Mouse (Mus musculus) mature B cell (primary cell): ENCODE measurements around the gene Cx3cl1.

Experiments used
- in situ Hi-C: fragments of 300-500 bp; cut with MboI; formaldehyde crosslinking; loops from 2 replicates; pipeline ENCODE4 v1.14.3; 2019

Gene Cx3cl1

DNA sequence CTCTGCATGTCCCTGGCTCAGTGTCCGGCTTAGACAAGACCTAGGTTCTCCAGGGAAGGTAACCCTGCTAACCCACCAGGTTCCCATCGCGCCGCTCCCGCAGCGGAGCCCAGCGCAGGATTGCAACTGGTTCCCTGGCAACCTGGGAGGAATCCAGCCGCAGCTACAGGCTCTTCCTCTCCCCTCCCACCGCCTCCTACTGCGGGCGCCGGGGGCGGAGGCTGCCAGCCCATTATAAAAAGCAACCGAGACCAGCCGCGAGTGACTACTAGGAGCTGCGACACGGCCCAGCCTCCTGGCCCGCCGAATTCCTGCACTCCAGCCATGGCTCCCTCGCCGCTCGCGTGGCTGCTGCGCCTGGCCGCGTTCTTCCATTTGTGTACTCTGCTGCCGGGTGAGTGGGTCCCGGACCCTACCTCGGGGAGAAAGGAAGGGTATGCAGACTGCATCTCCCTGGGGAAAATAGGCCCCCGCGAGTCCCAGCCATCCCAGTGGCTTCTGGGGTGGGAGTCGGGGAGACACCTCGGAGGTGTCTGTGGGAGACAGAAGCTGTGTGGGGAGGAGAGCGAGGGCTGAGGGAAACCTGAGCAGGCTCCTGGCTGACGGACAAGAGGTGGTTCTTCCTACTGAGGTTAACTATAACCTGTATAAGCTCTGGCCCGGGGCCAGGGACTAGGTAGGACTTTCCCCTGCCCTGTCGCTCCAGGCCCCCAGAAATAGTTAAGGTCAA lies at the start of gene Cx3cl1:
Cx3cl1 (plus strand) TSS at position 69 of the 730 bp plus-strand sequence.
- in situ Hi-C loops, result no loop called here

DNA sequence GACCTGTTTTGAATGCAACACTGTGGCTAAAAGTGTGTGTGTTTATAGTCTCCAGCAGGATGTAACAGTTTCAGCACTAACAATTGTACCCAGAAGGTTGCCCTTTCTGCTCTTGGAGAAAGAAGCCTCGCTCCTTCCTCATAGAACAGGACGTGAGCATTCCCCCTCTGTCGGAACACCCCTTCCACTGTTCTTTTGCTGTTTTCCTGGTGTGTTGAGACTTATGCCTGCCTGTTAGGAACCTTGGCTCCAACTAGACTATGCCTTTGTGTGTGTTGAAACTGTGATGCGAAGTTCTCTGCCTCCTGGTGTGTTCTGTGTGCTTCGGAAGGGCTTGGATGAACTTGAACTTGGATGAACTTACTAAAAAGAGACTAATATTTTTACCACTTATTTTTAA lies 45.8 kb upstream of the Cx3cl1 start:
- in situ Hi-C loops, result no loop called here

DNA sequence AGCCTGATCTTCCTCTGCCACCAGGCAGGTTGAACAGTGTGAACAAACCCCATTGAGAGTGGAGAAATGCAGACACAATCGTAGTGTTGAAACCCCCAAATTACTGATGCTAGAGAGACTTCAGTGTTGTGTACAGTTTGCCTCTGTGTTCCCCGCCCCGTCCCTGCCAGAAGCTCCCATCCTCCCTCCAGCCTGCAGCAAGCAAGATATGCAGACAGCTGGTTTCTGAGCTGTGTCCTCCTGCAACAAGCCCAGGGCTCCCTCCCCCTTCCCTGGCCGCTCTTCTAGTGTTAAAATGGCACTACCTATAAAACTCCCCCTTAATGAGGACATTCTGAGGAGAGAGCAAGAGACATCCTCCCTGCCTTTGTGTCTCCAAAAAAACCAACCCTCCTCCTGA lies 42.5 kb upstream of the Cx3cl1 start:
- in situ Hi-C loops, result no loop called here

DNA sequence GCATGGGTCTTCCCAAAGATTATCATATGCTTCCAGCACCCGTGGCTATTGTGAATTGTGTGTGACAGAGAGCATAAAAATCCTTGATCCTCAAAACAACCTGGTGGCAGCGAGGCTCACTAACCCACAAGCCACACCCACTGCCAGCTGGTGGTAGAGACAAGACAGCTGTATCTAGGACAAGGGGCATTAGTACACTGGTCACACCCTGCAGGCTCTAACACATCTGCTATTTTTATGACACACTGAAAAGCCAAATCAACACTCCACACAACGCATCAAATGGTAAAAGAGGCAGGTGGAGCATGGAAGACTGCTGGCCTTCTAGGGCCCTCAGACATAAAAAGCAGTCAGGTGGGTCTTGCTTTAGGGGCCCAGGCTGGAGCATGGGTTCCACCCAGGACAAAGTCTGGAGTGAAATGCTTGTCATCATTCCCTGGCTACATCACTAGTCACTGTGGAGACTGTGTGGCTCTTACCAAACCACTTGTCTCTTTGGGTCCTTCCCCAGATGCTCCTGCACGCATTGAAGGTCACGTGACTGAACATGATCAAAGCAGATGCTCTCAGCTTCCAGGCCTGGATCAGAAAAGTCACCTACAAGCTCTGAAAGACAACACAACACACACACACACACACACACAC lies 37.9 kb upstream of the Cx3cl1 start:
- in situ Hi-C loops, result no loop called here

DNA sequence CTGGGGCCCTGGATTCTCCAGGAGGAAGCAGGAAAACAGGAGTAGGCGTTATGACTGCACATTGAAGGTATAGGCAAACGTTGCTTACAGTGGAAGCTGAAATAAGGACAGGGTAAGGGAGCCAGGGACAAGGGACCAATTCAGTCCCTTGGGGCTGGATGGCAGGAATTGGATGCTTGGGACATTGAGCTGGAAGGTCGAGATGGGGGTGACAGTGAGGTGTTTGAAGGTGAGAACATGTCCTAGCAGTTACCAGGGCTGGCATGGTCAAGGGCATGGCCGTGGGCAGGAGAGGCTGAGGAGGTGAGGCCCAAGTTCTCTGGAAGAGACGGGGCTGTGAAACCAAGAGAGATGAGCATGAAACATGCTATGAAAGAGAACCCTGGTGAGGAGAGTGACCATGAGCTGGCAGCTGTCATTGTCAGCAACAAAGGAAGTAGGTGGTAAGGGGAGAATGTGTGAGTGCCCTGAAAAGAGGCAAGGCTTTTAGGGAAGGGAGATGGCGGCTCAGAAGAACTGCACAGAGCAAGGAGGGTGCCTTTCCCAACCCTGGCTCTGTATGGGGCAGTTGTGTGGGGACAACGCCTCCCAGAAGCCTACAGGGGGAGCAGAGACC lies 37.0 kb upstream of the Cx3cl1 start:
- in situ Hi-C loops, result no loop called here

DNA sequence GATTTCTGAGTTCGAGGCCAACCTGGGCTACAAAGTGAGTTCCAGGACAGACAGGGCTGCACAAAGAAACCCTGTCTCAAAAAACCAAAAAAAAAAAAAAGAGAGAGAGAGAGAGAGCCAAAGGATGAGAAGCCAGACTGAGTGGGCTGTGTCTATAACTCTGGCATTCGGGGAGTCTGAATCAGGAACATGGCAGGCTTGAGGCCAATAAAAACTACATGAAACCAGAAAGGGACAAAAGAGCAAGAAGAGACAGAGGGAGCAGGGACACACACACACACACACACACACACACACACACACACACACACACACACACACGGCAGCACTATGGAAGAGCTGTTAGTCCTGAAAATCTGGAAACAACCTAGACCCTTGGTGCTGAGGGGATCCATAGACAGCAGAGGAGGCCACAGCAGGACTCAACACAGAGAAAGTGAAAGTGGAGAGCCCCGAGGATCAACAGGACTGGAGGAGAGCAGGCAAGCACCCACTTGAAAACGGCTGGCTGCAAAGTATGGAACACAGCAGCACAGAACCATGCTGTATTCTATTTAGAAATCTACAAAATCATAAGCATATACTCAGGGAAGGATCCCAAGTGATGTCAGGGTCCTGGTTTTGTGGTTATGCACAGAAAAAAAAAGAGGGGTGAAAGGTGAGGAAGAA lies 36.2 kb upstream of the Cx3cl1 start:
- in situ Hi-C loops, result no loop called here

DNA sequence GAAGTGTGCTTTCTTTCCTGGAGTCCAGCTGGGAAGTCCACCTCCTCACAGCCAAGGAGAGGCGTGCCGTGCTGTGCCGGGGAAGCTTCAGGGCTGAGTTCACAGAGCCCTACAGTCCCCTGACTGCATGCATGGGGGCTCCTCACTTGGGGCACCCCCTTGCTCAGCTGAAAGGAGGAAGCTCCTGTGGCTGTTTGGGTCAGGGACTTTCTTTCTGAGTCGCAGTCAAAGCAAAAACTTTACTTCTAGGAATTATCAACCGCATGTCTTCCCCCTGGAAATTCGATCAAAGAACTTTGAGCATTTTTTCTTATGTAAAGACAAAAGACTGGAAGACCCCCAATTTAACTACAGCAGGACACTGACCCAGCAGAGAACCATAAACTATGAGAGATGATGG lies 32.0 kb upstream of the Cx3cl1 start:
- in situ Hi-C loops, result no loop called here

DNA sequence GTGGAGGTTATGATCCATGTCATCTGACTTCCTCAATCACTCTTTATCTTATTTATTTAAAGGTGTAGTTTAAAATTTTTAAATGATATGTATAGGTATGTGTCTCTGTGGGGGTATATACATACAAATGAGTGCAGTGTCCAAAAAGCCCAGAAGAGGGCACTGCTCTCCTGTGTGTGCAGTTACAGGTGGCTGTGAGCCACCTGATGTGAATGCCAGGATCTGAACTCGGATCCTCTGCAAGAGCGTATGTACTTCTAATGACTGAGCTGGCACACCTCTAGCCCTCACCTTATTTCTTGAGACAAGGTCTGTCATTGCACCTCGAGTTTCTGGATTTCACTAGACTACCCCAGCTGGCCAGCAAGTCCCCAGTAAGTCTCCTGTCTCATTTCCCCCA lies 31.2 kb upstream of the Cx3cl1 start:
- in situ Hi-C loops, result no loop called here

DNA sequence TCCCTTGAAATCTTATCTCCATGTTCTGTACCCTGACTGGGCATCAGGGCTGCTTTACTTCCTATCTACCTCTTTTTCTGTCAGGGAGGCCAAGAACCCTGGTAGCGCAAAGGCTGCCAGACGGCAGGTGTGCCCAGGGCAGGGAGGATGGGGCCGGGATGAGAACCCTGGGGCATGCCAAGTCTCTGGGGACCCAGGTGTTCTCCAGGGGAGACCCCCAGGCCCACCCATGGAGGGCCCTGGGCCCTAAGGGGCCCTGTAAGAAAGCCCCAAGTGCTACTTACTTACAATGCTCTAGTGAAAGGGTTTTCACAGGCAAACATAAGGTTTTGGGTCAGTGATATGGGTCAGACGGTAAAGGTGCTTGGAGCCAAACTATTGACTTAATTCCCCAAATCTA lies 30.1 kb upstream of the Cx3cl1 start:
- in situ Hi-C loops, result no loop called here

DNA sequence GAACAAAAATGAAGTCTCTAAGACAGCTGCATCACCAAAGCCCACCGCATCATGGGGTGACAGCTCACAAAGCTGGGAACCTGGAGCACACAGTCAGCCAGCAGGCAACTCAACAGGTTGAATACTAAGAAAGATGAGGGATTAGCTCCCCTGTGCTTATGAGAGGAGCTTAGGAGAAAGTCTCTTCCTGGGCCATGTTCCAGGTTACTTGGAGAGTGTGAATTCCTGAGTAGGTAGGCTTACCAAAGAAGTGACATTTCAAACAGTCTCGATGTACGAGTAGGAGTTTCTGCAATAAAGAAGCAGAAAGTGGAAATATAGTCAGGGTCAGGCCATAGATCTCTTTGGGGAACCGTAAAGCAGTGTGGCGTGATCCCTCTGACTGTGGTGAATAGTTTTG lies 27.3 kb upstream of the Cx3cl1 start:
- in situ Hi-C loops, result no loop called here

DNA sequence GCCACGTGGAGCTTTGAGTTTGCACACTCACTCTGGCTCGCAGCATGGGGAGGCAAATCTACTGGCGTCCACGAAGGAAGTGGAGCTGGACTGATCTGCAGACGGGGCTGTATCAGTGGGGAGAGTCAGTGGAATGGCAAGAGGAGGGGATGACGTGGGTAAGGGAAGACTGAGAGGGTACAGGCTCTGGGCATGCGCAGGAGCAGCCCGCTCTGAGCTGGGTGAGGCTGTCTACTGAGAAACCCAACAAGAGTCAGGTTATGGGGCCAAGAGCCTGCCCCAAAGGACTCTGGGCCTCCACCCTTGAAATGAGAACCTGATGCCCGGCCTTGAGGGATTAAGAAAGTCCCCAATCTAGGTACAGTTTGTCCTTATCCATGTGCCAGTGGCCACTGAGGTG lies 26.8 kb upstream of the Cx3cl1 start:
- in situ Hi-C loops, result no loop called here

DNA sequence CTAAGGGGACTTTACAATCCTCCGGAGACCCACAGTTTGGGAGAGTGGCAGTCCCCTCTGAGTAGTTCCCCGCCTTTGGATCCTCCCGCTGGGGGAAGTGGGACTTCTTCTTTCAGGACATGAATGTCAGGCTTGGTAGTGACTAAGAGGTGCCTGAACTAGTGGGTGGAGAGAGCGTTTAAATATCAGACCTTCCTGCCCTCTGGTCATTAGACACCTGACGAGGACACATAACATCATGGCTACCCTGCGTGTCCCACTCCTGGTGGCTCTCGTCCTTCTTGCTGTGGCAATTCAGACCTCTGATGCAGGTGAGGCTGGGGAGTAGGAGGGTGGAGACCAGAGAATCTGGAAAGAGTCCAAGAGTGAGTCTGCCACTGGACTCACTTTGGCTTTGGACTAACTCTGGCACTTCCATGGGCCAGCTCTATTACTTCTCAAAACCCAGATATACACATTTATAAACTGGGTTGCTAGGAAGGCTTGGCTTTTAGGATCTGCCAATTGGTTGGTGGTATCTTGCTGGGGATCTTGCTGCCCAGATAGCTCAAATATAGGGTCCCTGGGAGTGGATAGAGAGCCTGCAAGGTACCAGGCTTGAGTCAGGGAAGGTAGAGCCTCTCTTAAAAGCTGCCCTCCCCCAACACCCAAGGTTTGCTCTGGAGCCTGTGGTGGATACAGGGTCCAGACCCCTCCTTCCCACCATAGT lies 26.2 kb upstream of the Cx3cl1 start, which contains the start of gene Ccl22:
Ccl22 (plus strand) TSS at position 115 of the 709 bp plus-strand sequence.
- in situ Hi-C loops, result no loop called here

DNA sequence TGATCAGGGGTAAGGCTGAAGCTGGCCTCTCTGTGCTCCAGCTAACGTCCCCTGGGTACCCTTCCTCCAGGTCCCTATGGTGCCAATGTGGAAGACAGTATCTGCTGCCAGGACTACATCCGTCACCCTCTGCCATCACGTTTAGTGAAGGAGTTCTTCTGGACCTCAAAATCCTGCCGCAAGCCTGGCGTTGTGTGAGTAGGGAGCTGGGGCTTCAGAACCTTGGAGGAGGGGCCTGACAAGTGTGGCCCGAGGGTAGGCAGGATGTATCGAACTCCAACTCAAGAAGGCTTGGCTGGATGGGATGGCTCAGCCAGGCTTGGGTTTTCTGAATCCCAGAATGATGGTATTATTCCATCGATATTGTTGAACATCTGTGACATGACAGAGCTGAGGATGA lies 25.0 kb upstream of the Cx3cl1 start:
- in situ Hi-C loops, result no loop called here

DNA sequence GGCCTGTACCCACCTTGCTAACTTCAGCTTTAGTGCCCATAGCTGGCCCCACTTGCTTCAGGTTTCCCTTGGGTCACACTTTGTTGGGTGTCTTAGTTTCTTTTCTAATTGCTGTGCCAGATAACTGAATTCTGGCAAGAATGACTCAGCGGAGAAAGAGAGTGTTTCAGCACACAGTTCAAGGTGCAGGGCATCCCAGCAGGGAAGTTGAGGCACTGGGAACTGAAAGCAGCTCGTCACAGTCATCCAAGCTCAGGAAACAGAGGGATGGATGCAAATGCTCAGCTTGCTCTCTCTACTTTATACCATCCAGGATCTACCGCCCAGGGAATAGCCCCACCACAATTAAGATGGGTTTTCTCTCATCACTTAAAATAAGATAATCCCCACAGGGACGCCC lies 23.4 kb upstream of the Cx3cl1 start:
- in situ Hi-C loops, result no loop called here

DNA sequence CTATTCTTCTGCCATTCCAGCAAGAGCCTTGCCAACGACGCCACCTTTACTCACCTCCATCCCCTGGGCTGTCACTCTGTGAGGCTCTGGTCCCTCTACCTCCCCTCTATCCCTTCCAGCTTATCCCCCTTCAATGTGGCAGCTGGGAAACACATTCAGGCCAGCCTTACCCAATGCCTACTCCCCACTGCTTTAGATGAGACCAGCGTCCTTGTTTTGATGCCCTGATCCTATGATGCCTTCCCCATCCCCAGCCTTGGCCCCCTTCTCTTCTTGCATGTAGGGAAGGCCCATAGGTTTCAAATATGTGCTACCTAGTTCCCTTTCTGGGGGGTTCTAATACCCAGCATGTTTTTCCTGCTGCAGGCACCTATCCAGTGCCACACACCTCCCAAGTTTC lies 21.9 kb upstream of the Cx3cl1 start:
- in situ Hi-C loops, result no loop called here

DNA sequence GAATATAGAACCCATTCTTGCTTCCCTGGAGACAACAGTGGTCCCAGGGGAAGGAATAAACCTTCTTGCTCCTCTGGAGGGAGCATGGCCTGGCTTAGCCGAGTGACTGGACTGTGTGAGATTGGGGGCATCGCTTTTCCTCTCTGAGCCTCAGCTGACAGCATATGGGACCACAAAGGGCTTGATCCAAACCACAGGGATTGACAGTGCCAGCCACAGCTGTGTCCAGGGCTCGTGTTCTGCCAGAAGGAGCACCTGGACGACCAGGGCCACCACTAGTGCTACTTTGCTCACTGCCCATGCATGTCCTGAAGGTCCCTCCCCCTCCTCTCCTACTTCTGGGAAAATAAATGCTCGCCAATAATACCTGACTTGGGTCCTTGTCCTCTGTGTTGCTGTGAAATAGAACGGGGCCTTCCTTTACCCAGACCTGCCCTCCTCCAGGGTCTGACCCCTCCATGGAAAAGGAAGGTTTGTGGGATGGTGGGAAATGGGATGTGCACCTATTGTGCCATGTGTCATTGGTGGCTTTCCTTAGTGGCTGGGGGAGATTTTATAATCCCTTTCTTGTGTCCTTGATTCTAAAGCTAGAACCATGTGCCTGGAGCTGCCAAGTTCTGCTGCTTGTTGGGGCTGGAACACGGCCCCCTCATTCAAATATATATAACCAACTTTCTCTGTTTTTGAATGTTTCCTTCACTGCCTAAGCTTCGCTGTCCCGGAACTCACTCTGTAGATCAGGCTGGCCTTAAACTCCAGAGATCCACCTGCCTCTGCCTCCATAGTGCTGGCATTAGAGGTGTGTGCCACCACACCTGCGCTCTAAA lies 20.6 kb upstream of the Cx3cl1 start:
- in situ Hi-C loops, result no loop called here

DNA sequence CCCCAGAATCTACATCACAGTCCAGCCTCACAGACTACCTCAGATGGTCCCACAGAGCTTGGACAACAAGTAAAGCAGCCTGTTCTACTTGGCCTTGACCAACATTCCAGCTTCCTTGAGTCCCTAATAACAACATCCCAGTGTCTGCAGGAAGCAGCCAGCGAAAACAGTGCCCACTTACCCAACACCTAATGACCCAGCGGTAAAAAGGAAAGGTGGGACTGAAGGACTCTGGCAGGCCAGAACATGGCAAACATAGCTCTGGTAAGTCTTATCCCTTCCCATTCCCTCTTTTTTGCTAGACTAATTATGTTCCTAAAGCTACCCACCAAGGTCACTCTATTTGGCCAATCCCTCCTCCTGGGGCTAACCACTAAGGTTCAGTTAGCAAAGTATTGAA lies 17.8 kb upstream of the Cx3cl1 start:
- in situ Hi-C loops, result no loop called here

DNA sequence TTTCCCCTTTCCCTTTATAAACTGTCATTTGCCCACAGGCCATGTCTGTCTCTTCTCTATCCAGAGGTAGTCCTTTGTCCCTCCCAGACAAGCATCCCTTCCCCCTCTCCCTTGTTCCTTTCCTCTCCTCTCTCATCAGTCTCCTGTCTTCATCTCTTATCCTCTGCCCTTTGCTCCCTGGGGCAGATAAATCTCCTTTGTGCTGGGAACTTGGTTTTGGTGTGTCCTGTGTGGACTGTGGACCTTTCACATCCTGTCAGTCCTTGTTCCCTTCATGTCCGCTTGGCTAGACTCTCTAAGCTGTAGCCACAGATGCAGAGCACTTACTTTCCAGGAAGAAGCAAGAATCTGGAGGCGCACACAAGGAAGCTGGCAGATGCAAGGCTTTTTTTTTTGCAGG lies 17.3 kb upstream of the Cx3cl1 start:
- in situ Hi-C loops, result no loop called here

DNA sequence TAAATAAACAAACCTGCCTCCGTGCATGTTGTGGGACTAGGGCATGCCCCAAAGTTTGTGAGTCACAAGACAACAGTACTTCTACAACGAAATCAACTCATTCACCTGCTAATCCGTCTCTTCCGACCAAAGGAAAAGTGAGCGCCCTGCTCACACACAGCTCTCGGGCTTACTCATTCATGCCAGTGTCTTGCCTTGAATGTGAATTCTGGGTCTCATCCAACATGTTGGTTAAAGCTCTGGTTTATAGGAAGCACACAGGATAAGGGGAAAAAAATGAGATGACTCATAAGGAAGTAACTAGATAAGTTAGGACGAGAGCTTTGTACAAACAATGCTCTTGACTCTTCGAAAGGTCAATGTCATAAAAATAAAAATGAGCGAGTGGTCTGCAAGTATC lies 4.8 kb upstream of the Cx3cl1 start:
- in situ Hi-C loops, result no loop called here

DNA sequence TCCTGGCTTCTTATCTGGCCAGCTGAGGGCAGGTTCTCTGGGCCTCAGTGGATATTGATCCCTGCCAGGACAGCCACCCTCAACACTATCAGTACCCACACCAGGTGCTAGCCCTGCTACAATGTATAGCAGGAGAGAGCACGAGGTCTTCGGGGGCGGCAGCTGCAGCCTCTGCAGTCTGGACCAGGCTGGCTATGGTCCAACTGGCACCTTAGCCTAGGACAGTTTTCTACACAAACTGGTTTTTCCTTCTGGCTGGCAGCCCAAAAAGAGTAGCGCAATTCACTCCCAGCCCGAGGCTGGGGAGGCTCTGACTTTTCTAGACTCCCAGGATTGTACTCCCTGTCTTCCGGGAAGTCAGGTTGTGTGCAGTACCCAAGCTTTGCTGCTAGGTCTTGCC lies 864 bp upstream of the Cx3cl1 start:
- in situ Hi-C loops, result no loop called here

DNA sequence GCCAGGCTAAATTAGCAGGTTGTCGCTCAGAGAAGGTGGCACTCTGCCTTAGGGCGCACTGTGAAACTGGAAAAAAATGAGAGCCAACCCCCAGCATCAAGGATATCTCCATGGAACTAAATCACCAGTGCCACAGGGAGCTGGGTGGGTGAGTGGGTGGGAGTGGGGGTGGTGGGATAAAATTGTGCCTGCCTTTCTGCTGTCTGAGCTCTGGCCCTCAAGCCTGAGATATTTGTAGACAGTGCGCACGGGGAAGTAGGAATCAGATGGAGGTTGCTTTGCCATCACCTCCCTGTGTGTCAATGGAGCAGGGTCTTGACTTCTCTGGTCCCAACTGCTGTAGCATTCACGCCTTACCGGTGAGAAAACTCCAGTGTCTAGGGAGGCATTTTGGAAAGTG lies 1.2 kb downstream of the Cx3cl1 start:
- in situ Hi-C loops, result no loop called here
